Mouse (Mus musculus): ENCODE results near the gene Slc25a22.

Gene Slc25a22

DNA sequence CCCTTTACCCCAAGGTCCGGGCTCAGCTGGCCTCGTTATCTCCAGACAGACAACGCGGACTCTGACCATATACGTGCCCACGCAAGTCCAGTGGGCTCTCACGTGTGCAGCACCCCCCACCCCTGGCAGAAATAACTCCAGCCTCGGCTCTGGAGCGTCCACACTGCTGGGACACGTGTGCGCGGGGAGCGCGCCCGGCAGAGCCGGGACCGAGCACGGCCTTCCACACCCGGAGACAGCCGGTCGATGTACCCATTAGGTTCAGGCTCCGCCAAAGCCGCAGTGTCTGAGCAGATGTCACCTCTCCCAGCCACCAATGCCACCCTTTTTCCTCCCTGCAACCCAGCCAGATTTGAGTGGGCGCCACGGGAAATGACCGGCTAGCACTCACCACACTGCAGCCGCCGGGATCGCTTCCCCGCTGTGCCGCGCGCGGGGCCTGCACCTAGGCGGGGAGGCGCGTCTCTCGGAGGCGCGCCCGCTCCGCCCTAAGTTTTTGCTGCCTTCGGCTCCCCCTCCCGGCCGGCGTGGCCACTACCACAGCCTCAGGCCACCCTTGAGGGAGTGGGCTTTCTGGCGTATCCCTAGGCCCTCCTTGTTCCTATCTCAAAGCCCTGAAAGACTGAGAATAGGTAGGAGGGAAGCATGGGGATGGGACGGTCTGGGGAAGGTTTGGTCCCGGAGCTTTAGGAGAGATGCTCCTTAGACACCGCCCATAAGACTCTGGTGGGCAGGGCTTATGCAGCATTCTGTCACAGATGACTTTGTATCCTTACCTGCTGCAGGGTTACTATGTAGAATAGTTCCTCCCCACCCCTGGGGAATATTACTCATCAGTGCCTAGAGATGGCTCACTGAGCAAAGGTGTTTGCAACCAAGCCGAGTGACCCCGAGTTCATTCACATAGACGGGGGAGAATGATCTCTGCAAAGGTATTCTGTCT, at the start of gene Slc25a22:
Gene Slc25a22, minus strand, starts transcription at position 715 of the 943 bp plus-strand sequence.
- peak; percentile 88 for DNase-seq

DNA sequence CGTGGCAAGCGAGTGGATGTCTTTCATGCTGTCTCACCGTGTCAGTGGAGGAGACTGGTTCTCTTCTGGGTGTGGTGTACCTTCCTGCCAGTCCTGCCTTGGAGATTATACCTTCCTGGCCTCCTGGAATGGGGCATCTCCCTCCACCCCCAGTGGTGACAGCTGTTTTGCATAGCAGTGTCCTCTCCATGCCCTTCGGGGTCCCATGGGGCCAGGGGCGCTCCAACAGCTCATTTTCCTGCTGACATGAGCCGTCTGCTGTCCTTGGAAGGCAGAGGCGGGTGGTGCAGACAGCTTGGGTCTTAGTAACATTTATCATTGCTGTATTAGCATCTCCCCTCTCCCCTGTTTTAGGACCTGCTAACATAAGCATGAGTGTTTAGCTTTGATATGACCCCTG, 49.4 kb upstream of the Slc25a22 start:
- DNase-seq, result no peak

DNA sequence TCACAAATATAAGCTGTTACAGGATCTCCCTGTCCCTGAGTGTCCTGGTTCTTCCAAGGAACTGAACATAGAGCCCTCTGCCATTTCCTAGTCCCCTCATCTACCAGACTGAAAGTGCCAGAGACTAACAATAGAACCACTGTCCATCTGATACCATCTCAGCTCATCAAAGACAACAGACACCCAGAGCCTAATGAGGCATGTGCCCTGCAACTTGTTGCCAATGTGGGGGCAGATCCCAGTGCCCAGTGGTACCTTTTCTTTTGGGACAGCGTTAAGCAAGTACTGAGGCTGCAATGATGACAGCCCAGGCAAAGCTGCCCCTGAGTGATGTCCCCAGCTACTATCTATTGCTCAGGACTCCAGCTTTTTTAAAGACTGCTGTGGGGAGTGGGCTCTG, 48.5 kb upstream of the Slc25a22 start:
- DNase-seq, result no peak

DNA sequence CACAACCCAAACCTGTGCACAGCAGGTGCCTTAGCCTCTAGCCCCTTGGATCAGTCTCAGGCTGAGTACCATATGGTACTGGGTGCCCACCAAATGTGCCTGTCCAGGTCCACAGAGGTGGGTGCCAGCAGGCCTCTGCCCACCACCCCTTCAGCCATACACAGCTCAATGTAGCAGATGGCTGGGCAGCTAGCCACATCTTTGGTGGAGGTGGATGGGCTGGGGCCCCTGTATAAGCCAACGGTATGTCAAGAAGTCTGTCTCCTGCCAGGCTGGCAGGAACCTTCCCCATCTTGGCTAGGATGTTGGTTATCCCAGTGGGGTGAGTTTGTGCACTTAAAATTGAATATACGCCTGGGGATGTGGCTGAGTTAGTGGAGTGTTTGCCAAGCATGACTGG, 47.9 kb upstream of the Slc25a22 start:
- no peak for DNase-seq

DNA sequence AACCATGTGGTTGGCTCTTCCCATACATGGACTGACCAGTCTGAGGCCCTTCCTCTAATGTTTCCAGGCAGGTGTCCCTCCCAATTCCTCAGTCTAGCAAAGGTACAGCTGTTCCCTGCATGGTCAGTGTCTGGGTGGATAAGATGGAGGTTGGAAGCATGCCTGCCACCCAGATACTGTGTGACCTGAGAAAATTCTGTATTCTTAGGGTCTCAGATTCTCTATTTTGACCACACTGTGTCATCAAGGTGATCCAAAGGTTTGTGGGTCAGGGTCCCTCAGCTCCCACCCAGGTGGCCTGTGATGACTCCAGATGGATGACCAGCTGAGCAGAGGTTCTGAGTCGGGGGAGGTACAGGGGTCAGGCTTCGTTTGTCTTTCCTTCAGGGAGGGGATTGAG, 47.5 kb upstream of the Slc25a22 start:
- DNase-seq, result no peak

DNA sequence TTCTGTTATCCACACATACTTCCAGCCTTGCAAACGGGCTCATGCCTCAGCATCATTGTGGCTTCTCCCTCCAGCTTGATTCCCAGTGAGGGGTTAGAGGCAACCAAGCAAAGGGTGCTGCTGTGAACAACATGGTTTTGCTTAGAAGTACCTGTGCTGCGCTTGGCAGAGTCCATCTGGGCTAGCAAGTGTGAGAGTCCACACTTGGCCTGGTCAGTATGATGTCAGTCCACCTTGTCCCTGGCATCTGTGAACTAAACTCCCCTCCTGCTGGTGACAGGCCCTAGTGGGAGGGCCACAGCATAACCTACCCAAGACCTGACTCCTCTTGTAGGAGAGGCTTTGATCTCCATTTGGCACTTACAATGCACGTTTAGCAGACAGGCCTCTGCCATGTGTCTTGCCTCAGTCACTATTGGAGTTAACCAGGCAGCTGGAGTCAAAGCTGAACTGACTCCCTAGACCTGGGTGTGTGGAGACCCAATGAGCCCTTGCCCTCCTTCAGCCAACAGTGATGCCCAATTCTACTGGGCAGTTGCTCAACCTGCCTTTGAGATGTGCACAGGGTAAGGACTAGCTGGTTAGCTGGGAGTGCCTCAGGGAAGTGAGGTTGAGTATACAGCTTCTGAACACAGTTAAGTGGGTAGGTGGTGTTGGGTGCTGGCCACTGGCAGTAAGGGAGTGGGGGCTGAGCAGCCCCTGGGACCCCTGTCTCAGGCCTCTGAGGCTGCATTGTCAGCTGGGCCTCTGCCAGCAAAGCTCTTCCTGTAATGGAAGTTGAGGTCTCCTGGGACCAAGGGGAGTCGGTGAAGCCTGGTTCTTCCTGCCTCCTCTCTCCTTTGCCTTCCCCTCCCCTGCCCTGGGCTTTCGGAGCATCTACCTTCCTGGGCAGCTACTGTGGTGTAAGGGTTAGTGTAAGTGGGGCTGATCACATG, 46.8 kb upstream of the Slc25a22 start:
- no peak for DNase-seq

DNA sequence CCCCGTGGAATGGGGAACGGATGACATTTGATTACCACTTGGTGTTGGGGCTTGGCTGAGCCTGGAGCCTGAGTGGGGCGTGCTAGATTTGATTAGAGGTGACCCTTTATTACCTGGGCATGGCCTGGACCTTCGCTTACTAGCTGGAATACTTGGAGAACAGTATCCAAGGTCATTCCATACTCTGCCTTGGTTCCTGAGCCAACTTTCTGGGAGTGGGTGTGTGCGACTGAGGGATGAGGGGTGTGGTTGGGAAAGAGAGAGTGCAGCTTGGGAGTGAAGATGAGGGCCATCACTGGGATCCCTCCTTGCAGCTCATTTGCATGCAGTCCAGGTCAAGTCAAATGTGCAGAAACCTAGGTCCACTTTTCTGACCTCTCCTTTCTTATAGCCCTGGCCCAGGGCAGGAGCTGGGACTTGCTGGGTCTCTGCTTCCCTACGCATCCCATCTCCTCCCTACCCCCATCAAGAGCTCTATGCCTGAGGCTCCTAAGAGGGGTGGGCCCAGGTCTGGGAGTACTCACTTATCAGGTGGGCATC, 45.5 kb upstream of the Slc25a22 start:
- DNase-seq, result no peak

DNA sequence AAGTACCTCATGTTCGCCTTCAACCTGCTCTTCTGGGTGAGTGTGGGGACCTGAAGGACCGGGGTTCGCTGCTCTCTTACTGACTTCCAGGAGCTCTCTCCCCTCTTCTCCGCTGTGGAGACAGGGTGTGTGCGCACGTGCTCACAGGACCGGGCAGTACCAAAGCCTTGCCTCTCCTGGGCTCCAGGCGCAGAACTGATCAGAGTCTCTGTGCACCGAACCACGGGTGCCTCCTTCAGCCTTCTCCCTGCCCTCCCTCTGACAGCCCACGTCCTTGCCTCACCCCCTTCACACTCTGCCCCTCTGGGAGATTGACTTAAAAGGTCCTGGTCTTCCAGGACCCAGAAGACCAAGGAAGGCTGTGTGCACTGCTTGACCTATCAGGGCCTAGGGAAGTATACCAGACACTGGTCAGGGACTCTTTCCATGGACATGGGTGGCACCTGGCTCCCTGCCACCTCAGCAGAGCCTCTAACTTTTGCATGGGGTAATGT, 44.9 kb upstream of the Slc25a22 start:
- no peak for DNase-seq

DNA sequence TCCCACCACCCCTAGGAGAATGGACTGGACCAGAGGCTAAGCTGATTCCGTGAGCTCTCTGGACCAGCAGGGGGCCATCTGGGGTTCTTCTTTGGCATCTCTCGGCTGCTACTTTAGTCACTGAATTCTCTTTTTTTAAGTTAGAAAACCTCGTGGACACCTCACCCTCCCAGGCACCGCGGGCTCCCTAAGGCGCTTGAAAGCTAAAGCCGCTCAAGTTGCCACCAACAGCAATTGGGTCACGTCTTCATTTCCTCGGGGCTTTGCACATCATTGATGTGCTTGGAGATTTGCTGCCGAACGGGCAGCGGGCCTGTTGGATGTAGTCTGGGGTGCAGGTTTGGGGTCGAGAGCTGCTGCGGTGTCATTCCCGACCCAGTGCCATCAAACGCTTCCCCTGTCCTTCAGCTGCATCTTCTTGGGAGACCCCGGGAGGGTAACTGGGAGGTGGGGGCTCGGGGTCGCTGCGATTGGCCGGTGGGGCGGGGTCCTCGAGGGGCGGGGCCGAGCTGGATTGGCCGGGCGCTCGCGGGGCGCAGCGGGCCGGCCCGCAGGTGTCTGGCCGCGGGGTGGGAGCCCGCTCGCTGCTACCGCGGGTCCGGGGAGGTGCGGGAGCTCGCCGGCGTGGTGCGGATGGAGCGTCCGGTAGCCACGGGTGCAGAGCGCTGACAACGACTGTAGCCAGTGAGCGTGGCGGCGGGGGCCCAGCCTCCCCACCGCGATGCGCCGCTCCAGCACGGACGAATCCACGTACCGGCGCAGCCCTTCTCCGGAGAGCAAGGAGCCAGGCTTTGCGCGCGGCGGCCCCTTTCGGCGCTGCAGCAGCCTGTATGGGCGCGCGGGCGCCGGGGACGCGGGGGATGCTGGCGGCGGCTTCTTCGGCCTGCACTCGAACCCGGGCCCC, 44.1 kb upstream of the Slc25a22 start:
- DNase-seq, result peak; percentile 62

DNA sequence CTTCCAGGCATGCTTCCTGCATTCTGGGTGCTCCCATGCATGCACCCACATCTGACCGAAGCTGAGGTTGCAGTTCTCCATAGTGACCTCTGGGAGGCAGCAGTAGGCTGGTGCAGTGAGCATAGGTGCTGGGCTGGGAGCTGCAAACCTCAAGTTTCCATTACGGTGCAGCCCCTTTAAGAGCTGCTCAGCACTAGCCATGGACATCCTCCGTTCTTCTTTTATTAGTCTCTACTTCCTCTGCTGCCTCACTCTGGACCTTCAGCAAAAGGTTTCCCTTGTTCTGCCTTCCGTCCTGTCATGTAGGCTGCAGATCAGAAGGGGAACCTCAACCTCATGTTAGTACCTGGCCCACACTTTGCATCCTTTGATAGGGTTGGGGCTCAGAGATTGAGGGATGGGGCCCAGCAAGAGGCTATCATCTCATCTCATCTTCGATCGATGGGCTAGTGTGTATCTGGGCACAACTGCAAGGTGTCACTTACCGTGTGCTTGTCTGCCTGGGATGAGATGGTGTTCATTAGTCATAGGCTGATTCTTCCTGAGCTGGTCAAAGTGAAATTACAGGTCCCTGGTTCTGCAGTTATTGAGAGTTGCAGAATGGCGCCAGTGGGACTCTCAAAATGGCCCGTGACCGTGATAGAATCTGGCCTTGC, 43.3 kb upstream of the Slc25a22 start:
- DNase-seq, result peak; percentile 77

DNA sequence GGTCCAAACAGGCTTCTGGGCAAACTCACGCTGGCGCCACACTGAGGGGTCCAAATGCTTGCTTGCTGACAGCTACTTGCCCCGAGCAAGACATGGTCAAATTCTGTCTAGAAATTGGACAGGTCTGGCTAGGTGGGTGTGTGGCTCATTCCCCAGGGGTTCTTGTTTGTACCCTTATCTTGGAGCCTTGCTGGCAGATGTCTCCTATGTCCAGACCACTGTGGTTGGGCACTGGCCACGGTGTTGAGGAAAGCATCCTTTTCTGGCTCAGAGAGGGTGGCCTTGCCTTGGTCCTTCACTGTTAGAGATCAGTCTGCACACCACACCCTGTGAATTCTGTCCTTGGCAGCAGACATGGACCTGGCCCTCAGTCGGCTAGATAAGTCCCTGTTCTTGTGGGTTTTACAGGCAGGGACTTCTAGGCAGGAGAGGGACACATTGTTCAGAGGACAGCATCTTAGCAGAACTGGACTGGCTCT, 40.6 kb upstream of the Slc25a22 start:
- no peak for DNase-seq

DNA sequence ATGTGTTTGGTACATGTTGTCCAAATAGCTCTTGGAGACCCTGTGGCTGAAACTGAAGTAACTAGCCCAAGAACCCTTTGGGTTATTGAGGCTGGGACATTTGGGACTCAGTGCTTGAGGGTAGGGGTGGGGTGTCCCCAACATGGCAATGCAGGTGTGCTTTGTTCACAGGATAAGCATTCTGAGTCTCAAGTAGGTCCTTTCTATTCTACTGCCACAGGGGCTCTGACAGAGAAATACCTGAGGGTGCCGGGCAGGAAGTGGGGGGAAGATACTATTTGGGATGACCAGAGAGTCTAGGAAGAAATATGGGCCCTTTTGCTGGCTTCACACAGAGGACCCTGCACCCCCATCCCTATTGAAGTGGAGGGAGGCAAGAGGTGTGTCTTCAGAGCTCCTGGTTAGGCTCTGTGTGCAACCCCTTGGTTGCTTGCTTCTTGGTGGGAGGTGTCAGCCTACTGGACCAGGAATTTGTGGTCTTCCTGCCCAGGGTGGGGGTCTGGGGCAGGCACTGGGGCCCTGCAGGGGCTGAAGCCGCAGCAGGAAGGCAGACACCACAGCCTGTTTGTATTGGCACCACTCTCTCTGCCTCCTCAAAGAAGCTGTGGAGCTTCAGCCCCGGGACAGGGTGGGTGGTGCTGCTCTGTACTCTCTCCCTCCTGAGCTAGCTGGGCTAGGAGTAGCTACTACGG, 40.0 kb upstream of the Slc25a22 start:
- DNase-seq, result no peak

DNA sequence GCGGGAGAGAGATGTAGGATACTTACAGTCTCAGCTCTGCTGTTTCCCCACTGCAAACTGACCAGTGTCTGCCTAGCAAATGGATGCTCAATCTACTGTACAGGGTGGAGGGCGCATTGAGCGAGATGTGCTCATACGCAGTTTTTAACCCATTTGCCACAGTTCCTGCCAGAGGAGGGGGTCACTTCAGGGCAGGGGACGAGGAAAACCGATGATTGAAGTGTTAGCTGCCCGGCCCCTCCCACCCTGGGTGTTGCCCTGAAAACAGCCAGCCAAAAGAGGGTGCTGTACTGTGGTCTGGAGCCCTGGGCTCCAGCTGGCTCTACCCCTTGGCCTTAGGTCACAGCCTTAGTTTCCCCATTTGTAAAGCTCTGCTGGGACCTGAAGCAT, 39.3 kb upstream of the Slc25a22 start:
- no peak for DNase-seq

DNA sequence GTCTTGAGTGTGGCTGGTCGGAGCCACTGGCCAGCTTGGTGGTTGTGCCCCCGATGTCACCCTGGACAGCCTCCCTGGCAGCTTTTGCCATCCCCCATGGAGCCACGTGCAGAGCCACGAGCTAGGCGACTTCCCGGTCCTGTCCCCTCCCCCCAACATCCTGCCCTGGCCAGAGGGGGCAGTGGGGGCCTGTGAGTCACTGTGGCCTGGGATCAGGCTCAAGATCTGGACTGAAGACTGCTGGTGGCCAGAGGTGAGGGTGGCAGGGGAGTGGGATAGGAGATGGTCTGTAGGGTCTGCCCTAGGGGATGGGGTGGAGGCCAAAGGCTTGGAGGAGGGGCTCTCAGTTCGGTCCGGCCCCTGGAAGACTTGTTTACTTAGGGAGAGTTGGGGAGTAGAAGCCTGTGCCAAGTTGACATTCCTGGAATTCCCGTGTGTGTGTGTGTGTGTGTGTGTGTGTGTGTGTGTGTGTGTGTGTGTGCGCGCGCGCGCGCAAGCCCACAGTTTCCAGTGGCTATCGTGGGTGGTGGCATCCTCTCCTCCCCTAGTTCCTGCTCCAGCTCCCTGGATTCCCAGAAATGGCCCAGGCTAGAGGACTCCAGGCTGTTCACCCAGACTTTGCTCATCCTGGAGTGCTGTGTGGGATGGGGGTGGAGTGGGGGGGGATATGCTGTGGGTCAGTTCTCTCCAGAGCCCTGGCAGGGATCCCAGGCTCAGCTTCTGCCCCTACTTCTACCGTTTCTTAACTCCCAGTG, 38.7 kb upstream of the Slc25a22 start:
- DNase-seq, result peak; percentile 95

DNA sequence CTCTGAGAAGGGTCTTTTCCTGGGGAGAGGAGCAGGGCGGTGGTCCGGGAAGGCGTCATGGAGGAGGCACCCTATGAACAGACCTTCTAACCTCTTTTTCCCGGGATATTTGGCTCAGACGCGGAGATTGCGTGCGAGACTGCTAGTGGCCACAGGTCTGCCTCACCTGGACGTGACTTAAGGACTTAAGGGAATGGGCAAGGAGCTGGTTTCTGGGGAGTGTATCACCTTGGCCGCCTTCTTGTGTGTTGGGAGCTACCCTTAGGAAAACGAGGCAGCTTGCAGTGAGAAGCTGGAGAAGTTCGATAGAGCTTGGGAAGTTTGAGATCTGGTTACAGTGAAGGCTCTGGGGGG, 38.1 kb upstream of the Slc25a22 start:
- no peak for DNase-seq

DNA sequence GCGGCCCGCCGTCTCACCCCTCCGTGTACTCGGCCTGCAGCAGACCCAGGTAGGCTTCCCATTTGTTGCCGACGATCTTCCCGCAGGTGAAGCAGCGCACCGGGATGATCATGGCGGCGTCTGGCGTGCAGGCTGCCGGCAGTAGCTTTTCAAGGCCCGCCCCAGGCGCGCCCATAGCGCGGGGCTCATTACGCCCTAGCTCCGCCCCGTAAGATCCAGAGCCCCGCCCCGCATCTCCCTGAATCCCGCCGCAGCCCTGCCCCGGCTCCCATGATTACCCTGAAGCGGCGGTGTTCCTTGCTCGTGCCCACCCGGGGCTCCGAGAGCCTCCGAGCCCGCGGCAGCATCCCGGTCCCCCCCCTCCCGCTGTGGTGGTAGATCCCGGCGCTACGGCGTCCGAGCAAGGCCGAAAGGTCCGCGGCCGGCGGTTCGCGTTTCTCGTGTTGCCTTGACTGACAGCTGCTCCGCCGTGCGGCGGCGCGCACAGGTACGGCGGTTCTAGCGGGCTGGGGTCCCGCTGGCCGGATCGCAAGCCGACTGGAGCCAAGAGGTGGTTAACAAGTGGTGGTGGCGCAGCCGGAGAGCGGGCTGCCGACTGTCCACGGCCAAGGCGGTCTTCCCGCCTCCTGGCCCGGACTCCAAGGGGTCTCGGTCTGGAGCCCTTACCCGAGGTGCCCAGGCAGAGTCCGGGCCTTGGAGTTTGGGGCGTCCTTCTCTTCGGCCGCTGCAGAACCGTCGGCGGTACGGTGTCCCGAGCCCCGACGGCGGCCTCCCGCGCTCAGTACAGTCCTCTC, 37.5 kb upstream of the Slc25a22 start, which contains the start of the genes Polr2l and Tspan4:
Gene Polr2l, minus strand, starts transcription at position 122 of the 794 bp plus-strand sequence.
Gene Tspan4, plus strand, starts transcription at position 230 of the 794 bp plus-strand sequence.
- peak; percentile 92 for DNase-seq

DNA sequence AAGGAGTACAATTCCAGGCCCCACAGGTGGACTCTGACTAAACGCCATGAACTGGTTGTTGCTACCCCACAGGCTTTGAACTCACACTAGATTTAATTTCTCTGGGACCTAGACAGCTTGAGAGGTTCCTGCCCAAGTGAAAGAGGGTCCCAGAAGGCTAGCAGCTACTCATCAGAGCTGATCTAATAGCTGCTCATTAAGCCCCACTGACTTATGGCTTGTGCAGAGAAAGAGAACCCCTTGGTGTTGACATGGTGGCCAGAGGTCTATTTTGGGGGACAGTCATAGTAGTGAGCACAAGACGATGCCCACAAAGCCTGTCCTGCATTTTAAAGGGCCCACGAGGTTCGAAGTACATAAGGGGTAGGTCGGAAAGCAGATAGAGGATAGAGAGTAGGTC, 36.5 kb upstream of the Slc25a22 start:
- no peak for DNase-seq

DNA sequence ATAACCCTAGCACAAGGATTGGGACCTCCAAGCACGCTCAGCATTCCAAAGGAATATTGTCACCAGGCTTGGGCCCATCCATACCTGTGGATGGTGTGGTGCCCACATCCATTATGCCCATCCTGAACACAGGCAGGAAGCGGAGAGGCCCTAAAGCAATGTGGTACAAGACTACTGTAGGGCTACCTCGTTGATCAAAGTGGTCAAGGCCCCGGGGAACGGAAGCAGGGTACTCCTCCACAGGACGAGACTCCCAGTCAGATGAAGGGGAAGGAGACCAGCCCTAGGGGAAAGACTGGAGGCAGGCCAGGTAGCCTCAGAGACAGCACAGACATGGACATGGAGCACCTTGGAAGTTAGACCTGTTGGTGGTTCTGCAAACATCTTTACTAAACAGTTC, 35.1 kb upstream of the Slc25a22 start:
- no peak for DNase-seq

DNA sequence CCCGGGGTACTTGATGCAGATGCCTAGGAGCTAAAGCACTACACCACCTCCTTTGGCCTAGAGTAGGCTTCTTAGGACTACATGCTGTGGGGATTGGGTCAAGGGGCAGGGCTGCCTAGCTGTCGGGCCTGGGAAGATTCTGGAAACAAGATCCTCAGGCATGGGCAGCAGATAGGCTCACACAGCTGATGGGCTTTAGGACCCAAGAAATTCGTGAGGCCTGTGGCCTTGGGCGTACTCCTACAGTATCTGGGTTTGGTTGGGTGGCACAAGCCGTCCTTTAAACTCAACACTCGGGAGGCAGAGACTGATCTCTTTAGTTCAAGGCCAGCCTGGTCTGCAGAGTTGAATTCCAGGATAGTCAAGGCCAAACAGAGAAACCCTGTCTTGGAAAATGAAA, 34.5 kb upstream of the Slc25a22 start:
- DNase-seq, result no peak

Data from kidney, adult 18-20 months (tissue).